Comparison of ENCODE assay signal across 8 mouse cellular contexts in the genomic region with DNA sequence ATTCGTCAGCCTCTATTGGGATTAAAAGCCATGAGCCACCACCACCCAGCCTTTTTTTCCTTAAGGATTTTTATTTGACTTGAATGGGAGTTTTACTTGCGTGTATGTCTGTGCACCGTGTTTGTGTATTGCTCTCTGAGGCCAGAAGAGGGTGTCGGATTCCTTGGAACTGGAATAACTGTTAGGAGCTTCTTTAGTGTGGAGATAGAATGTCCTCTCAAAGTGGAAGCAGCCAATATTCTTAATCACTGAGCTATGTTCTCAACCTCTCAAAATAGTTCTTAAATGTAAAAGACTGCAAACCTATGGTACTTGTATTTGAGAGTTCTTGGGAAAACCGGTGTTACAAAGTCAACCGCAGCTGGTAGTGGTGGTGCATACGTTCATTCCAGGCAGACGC. TPM values are rescaled to one million over a fixed set of nuclear protein-coding genes. Genes with fewer than 3 reads are reported as not detected.
A peak's percentile ranks its signal among the peaks of the same experiment; 100 is the strongest.
DNase-seq lines count a peak whose midpoint lies in the region; ATAC-seq and TF ChIP-seq lines count a peak whose summit lies in the region.

No protein-coding gene starts in this region.

- TF ChIP-seq CTCF in cerebellum, adult 2 months (IDR thresholded peaks at IDR 0.05; ENCODE audit: borderline replicate concordance, insufficient read depth, low read depth, low read length), result no peak
- TF ChIP-seq CTCF in midbrain, postnatal 0 days (IDR thresholded peaks at IDR 0.05), result peak; percentile 52

- no peak for ATAC-seq in forebrain, embryonic 14.5 days
- ATAC-seq in midbrain, postnatal 0 days (ENCODE audit: low FRiP score), result no peak

- H3K9me3 ChIP-seq in forebrain, embryonic 14.5 days (replicated peaks; ENCODE audit: control insufficient read depth, low read length), result no peaks in the 10 kb centered on the region
- H3K9me3 ChIP-seq in midbrain, postnatal 0 days (ENCODE audit: low read length), result no peaks in the 10 kb centered on the region

- no peak overlapping the region for H3K27ac ChIP-seq in cerebellum, adult 2 months (ENCODE audit: insufficient read depth, low read length)
- H3K27ac ChIP-seq in forebrain, embryonic 14.5 days (ENCODE audit: low read depth, low read length), result peak overlapping the region; percentile 98; the same call in 1 of the 2 replicates
- H3K27ac ChIP-seq in midbrain, postnatal 0 days (ENCODE audit: low read depth, low read length), result peak overlapping the region; percentile 98; the same call in 1 of the 2 replicates

- no peaks in the 10 kb centered on the region for H3K27me3 ChIP-seq in cerebellum, adult 2 months (ENCODE audit: control insufficient read depth, insufficient read depth, low read length)
- H3K27me3 ChIP-seq in forebrain, embryonic 14.5 days (replicated peaks; ENCODE audit: control insufficient read depth, insufficient read depth, low read length), result no peaks in the 10 kb centered on the region
- H3K27me3 ChIP-seq in midbrain, postnatal 0 days (ENCODE audit: insufficient read depth, low read length), result no peaks in the 10 kb centered on the region

- WGBS in cerebellum, adult 2 months, result 15% methylated on average over 8 of the region's 8 CpGs
- 36% methylated on average over 8 of the region's 8 CpGs for WGBS in forebrain, embryonic 14.5 days
- 29% methylated on average over 8 of the region's 8 CpGs for WGBS in midbrain, postnatal 0 days

- peaks cover 5% of the 10 kb centered on the region; the same call in 1 of the 2 replicates for H3K4me1 ChIP-seq in cerebellum, adult 2 months (ENCODE audit: control insufficient read depth, insufficient read depth, low read length)
- peaks cover 14% of the 10 kb centered on the region; the same call in 1 of the 2 replicates for H3K4me1 ChIP-seq in forebrain, embryonic 14.5 days (ENCODE audit: control insufficient read depth, insufficient read depth, low read length)
- peaks cover 3% of the 10 kb centered on the region; the same call in 1 of the 2 replicates for H3K4me1 ChIP-seq in midbrain, postnatal 0 days (ENCODE audit: insufficient read depth, low read length)

- no peak for TF ChIP-seq POLR2A in cerebellum, adult 2 months (IDR thresholded peaks at IDR 0.05; ENCODE audit: borderline replicate concordance, insufficient read depth, low read length)

- H3K4me2 ChIP-seq in forebrain, embryonic 14.5 days (ENCODE audit: low read length), result peak overlapping the region; percentile 56
- H3K4me2 ChIP-seq in midbrain, postnatal 0 days (ENCODE audit: low read depth, low read length, poor library complexity, severe bottlenecking), result peak overlapping the region; percentile 51

- peak; percentile 27 to 55 for DNase-seq in cerebellum, adult 2 months
- DNase-seq in cerebellum, postnatal 4 days (ENCODE audit: low spot score in 2 of 2), result no peak
- peak; percentile 58 for DNase-seq in MN1 (ENCODE audit: low spot score)
- DNase-seq in forebrain, embryonic 14.5 days (ENCODE audit: low spot score), result peak; percentile 36
- DNase-seq in kidney, postnatal 10 days, result peak; percentile 24
- DNase-seq in midbrain, postnatal 0 days (ENCODE audit: low spot score), result peak; percentile 27
- DNase-seq in spleen, adult 18-20 months, result no peak
- DNase-seq in thymus, postnatal 0 days (ENCODE audit: low spot score), result no peak

- peaks cover 22% of the 10 kb centered on the region for H3K36me3 ChIP-seq in forebrain, embryonic 14.5 days (ENCODE audit: control insufficient read depth, insufficient read depth, low read length)
- H3K36me3 ChIP-seq in midbrain, postnatal 0 days (ENCODE audit: insufficient read depth, low read length), result peaks cover 11% of the 10 kb centered on the region

- peak overlapping the region; percentile 83 for H3K4me3 ChIP-seq in cerebellum, adult 2 months (replicated peaks; ENCODE audit: insufficient read depth, low read depth, low read length)
- H3K4me3 ChIP-seq in forebrain, embryonic 14.5 days (ENCODE audit: low read depth, low read length), result peak overlapping the region; percentile 75
- H3K4me3 ChIP-seq in midbrain, postnatal 0 days (ENCODE audit: low read depth, low read length), result peak overlapping the region; percentile 75

- H3K9ac ChIP-seq in forebrain, embryonic 14.5 days (ENCODE audit: low read length), result peak overlapping the region; percentile 88; the same call in 1 of the 2 replicates
- no peak overlapping the region for H3K9ac ChIP-seq in midbrain, postnatal 0 days (replicated peaks; ENCODE audit: low read length, poor library complexity, severe bottlenecking)

RNA-seq across cellular contexts. Expression of a gene that starts 0.5 kb away (rescaled TPM):
- 32.2 and 36.2 TPM in 2 replicates for polyA plus RNA-seq in cerebellum, adult 2 months (2012; rRNA removed)
- polyA plus RNA-seq in forebrain, embryonic 14.5 days (2014; fragmentation: Nextera tagmentation; extraction: Ambion mirVana), result 25.3 and 43.6 TPM in 2 replicates
- total RNA-seq in midbrain, postnatal 0 days (2014; rRNA removed), result 31.7 and 50.8 TPM in 2 replicates
- polyA plus RNA-seq in midbrain, postnatal 0 days (2015; fragmentation: Nextera tagmentation; extraction: Ambion mirVana), result 25.9 and 30.4 TPM in 2 replicates
- 22.2 and 29.8 TPM in 2 replicates for polyA plus RNA-seq in thymus, postnatal 0 days (2015; fragmentation: Nextera tagmentation; extraction: Ambion mirVana)

RNA-seq across cellular contexts. Expression of a gene that starts 8.1 kb away (rescaled TPM):
- 18.6 and 19.5 TPM in 2 replicates for polyA plus RNA-seq in cerebellum, adult 2 months (2012; rRNA removed)
- polyA plus RNA-seq in forebrain, embryonic 14.5 days (2014; fragmentation: Nextera tagmentation; extraction: Ambion mirVana), result 12.6 and 16.6 TPM in 2 replicates
- 19.6 and 32.1 TPM in 2 replicates for total RNA-seq in midbrain, postnatal 0 days (2014; rRNA removed)
- polyA plus RNA-seq in midbrain, postnatal 0 days (2015; fragmentation: Nextera tagmentation; extraction: Ambion mirVana), result 9.0 and 11.4 TPM in 2 replicates
- 10.9 and 15.9 TPM in 2 replicates for polyA plus RNA-seq in thymus, postnatal 0 days (2015; fragmentation: Nextera tagmentation; extraction: Ambion mirVana)

RNA-seq across cellular contexts. Expression of a gene that starts 32.2 kb away (rescaled TPM):
- polyA plus RNA-seq in cerebellum, adult 2 months (2012; rRNA removed), result 35.5 and 37.2 TPM in 2 replicates
- polyA plus RNA-seq in forebrain, embryonic 14.5 days (2014; fragmentation: Nextera tagmentation; extraction: Ambion mirVana), result 8.9 and 10.2 TPM in 2 replicates
- total RNA-seq in midbrain, postnatal 0 days (2014; rRNA removed), result 41.0 and 44.8 TPM in 2 replicates
- polyA plus RNA-seq in midbrain, postnatal 0 days (2015; fragmentation: Nextera tagmentation; extraction: Ambion mirVana), result 9.6 and 11.8 TPM in 2 replicates
- 14.6 and 20.0 TPM in 2 replicates for polyA plus RNA-seq in thymus, postnatal 0 days (2015; fragmentation: Nextera tagmentation; extraction: Ambion mirVana)

RNA-seq across cellular contexts. Expression of a gene that starts 49.9 kb away (rescaled TPM):
- not detected in 2 replicates for polyA plus RNA-seq in cerebellum, adult 2 months (2012; rRNA removed)
- 4.1 and 4.7 TPM in 2 replicates for polyA plus RNA-seq in forebrain, embryonic 14.5 days (2014; fragmentation: Nextera tagmentation; extraction: Ambion mirVana)
- 1.9 and 2.7 TPM in 2 replicates for total RNA-seq in midbrain, postnatal 0 days (2014; rRNA removed)
- 8.7 and 9.7 TPM in 2 replicates for polyA plus RNA-seq in midbrain, postnatal 0 days (2015; fragmentation: Nextera tagmentation; extraction: Ambion mirVana)
- polyA plus RNA-seq in thymus, postnatal 0 days (2015; fragmentation: Nextera tagmentation; extraction: Ambion mirVana), result 10.8 and 16.1 TPM in 2 replicates

RNA-seq across cellular contexts. Expression of a gene that starts 51.8 kb away (rescaled TPM):
- 57.9 and 66.1 TPM in 2 replicates for polyA plus RNA-seq in cerebellum, adult 2 months (2012; rRNA removed)
- 44.7 and 48.5 TPM in 2 replicates for polyA plus RNA-seq in forebrain, embryonic 14.5 days (2014; fragmentation: Nextera tagmentation; extraction: Ambion mirVana)
- 36.2 and 38.7 TPM in 2 replicates for total RNA-seq in midbrain, postnatal 0 days (2014; rRNA removed)
- 28.2 and 28.3 TPM in 2 replicates for polyA plus RNA-seq in midbrain, postnatal 0 days (2015; fragmentation: Nextera tagmentation; extraction: Ambion mirVana)
- 51.0 and 54.6 TPM in 2 replicates for polyA plus RNA-seq in thymus, postnatal 0 days (2015; fragmentation: Nextera tagmentation; extraction: Ambion mirVana)

Comparison
In these comparisons a context has a peak if more than half of its experiments do, and no peak if none do; other contexts are left out.
1. DNase-seq: peak in cerebellum, adult 2 months (2 of 2), MN1 (single experiment), forebrain, embryonic 14.5 days (single experiment), kidney, postnatal 10 days (single experiment) and midbrain, postnatal 0 days (single experiment); none in cerebellum, postnatal 4 days (0 of 2), spleen, adult 18-20 months (0 of 2) and thymus, postnatal 0 days (single experiment).
2. Peak in every context shown above with its lines, with median percentiles within 50 percentile points of each other: H3K4me3 ChIP-seq.